Mouse (Mus musculus) ovary, postnatal 14 days (tissue): ENCODE measurements around the gene Haus3.

ENCODE experiments used
- DNase-seq: peaks from one replicate; pipeline ENCODE4 v3.0.0; 2022; ENCODE audit warnings: low spot score

Gene Haus3

DNA sequence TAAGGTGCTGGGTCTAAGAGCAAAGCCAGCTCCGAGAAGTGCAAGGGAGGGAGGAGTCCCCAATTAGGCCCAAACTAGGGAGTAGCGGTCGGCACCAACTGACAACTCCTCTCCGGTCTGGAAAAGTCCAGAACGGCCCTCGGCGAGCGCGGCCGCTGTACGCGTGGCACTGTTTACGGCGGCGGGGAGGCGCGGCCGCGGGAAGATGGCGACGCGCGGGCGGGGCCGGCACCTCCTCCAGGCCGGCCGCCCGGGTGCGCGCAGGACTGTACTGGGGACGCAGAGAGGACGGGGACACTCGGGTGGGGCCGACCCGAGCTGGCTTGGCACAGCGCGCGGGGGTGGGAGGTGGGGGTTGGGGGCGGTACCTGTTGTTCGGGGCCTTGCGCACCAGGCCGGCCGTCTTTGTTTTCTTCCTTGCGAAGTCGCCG, 17.6 kb upstream of the Haus3 start:
- no peak for DNase-seq

DNA sequence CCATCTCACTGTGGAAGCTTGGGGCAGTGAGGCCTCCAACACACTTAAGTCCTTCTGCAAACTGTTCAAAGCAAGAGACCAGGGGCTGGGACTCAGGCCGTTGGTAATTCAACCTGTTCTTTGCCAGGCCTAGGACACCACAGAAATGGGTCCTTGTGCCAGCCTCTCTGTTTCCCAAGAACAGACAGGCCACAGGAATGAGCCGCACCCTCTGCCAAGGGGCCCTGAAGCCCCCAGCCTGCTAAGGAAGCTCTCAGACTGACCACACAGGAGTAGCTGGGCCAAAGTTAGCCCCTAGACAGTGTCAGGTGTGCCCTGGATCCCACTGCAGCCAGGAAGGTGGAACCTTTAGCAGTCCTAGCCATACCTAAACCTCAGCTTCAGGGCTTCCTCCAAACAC, 17.1 kb upstream of the Haus3 start:
- no peak for DNase-seq

DNA sequence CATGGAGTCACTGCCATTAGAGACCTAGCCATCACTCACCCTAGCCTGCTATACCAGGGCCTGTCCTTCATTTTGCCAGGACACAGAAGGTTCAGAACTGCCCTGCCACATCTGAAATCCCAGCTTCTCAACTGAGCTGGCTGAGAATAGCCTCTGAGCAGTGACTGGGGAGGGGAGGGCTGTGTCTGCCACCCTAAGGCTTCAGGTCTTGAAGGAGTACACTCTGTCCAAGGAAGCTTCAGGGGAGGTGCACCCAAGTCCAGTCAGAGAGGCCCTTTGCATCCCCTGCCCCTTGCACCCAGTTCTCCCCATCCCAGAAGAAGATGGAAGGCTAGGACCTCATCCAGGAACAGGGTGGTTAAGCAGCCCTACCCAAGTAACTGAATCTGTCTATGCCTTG, 16.5 kb upstream of the Haus3 start:
- DNase-seq: no peak

DNA sequence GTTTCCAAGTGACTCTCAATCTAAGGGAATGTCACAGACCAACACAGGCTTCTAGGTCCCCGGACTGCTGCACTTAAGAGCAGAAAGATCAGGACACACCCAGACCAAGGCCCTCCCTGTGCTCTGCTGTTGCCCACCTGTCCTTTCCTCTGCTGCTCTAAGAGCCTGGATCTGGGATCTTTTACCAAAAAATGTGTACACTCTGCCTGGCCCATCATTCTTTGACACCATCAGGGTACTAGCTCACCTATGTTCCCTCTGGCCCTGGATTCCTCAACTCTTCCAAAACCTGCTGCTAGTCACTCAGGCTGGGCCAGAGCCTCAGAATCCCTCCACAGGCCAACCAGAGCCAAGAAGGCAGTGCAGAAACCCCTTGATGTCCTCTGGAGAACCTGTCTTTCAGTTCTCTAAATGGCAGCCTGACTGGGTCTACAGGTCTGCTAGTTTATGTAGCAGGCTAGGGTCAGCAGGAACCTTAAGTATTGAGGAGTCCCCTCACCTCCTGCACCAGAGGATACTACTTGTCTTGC, 15.8 kb upstream of the Haus3 start:
- DNase-seq: no peak

DNA sequence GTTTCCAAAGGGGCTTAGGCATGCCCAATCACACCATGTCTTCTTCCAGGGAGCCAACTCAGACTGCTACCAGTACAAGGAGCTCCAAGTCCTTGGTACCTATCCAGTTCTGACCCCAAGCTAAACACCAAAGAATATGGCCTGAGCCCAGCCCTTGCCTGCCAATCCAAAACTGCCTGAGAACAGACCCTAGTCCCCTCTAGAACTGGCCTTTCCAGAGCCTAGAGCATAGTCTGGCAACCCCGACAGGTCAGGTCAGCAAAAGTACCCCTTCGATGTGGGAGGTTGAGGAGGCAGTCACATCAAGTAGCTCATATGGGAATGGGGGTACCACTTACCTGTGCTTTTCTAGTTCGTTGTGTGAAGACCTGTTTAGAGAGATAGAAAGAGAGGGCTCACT, 14.6 kb upstream of the Haus3 start:
- DNase-seq: no peak

DNA sequence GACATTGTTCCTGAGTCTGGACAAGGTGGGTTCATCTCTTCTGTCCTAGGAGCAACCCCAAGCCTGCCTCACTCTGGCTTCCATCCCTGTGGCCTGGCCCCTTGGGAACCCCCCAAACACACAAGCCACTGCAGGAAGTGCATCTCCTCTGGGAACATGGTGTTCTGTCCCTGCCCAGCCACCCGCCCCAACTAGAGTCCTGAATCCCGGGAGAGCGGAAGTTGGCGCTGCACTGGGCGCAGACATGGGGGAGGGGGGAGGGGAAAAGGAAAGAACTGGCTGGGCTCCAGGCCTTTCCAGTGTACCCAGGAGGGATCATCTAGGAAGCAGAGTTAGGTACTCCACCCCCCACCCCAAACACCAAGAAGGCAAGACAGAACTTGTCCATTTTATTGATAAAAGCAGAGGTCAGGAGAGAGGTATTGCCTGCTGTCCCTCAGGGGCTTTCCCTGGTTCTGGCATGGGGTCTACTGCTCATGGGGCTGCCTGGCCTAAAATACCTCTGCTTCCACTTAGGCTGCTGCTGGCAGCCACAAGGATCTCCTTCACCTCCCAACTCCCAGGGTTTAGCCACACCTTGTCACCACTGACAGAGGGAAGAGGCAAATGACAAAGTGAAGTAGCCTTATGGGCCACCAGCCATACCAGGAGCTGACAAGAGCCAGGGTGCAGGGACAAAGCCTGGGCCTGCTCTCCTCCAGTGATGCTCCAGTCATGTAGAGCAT, 14.0 kb upstream of the Haus3 start:
- no peak for DNase-seq

DNA sequence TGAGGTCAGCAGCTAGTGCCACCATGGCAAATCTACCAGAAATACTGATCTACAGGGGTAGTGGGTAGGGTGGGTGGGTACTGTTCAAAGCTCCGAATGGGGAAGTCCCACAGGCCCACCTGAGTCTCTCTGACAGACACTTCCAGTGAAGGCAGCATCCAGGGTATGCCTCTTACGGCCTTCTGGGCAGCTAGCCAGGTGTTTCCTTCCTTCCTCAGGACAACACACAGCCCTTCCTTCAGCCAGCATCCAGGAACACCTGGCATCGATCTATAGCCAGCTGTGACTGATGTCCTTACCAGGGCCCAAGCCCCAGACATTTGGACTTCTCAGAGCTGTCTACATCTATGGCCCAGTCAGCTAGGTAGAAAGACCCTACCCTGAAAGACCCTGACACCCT, 13.2 kb upstream of the Haus3 start:
- no peak for DNase-seq

DNA sequence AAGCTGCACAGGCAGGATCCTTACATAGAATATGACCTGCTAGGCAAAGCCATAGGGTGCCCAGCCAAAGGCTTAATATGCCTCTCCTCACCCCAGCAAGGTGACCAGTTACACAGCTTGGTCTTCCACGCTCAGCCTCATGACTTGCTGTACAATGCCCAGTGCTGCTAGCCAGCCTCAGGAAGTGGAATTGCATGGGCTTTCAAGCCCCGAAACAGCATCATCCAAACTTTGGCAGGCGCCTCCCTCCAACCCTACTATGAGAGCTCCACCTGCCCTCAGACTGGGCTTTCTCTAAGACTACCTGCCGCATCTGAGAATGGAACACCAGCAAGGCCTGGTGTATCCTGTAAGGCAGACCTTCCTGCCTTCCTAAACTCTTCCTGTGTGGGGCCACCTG, 8.5 kb upstream of the Haus3 start:
- DNase-seq: no peak

DNA sequence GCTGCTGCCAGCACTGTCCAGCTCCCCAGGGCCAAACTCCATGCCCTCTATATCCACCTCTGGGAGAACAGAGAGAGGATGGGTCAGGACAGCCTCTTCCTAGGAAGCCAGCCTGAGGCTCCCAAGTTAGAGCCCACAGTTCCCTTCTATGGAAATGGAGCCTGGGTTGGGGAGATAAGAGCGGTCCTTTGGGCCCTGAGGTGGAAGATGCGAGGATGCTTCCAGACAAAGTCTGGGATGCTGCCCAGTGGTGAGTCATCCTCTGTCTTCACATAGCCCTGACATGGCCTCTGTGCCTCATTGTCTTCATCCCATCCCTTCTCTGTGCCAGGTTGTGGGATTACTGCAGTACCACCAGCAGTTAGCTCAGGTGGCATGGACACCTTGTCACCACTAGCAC, 7.8 kb upstream of the Haus3 start:
- DNase-seq: no peak

DNA sequence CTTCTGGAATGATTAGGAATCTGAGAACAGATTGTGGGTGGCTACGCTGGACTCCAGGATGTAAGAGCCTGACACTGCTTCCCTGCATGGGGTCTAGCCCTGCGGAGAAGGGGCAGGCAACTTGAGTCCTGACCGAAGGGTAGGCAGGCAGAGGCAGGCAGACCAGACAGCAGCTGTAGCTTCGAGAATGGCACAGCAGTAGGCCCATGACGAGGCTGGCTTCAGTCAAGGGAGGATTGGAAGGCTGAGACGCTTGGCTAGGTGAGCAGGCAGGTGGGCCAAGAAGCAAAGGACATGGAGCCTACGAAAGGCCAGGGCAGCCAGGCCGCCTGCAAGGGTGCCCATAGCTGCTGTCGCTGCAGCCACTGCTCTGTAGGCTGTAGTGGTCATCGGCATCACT, 7.4 kb upstream of the Haus3 start:
- no peak for DNase-seq

DNA sequence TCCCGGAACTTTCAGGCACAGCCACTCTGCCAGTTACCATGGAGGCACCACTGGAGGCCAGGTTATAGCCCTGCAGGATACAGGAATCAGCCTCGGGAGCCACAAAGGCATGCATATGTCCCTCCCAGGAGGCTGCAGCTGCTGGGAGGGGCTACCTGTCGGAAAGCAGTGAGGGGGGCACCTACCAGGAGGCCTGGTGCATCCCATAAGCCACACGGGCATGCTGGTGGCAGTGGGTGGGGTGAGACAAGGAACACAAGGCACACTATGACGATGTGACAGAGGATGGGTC, 6.0 kb upstream of the Haus3 start:
- DNase-seq: no peak

DNA sequence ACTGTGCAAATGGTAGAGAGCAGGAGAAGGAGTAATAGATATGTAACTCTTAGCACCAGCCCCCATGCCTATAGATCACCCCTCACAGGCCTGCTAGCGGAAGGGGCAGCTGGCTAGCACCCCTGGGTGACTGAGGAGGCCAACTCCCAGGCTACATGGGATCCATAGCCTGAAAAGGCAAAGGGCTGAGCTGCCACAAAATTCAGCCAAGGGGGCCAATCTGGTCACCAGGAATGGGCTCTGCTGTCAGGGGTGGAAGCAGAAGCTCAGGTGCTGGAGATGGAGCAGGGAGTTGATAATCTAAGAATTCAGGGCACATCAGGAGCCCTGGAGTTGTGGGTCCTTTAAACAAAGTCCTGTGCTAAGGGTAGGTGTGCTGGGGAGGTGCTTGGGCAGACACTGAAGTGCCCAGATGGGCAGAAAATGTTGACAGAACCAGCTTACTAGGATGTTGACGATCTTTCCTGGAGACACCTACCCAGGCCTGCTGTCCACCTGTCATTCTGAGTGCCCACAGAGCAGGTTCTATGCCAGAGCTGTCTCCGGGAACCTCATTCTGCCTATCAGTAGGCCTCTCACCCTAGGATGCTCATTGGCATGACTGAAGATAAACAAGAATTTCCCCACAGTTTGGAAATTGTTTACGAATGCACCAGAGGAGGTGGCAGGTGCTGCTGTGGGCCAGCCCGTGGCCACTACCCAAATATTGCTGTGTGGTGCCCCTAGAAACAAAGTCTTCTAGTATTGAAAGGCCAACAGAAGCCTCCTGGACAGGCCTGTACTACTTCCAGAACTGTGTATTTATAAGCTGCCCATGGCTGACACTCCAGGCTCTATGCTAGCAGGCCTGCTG, 5.4 kb upstream of the Haus3 start:
- DNase-seq: no peak

DNA sequence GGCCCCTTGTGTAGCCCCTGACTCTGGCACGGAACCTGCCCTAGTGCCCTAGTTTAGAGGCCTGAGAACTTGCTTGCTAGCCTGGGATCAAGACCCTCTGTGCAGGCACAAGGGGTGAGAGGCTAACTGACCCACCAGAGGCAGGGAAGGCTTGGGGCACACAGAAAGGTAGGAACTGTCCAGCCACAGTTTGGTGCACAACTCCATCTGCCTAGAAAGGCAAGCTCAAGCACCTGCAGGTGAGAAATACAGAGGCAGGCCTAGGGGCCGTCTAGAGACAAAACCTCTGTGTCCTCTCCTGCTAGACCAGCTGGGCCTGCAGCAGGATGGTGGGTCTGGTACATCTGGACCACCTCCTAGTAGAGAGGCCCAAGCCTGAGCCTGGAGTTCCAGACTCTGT, 4.7 kb upstream of the Haus3 start:
- DNase-seq: no peak

DNA sequence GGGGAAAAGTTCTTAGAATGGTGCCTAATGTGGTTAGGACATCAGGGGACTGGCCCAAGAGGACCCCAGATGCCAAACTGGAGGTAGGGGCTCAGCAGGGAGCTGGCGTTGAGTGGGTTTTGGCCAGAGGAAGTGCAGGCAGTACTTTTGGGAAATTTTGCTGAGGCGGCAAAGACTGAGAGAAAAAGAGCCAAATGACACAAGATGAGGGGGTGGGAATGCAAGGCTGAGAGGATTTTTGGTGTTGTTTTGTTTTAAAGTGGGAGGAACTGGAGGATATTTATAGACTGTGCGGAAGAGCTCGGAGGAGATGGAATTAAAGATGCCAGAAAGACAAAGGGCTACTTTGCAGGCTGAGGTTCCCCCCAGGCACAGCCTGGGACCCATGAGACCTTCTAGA, 1.4 kb upstream of the Haus3 start:
- no peak for DNase-seq

DNA sequence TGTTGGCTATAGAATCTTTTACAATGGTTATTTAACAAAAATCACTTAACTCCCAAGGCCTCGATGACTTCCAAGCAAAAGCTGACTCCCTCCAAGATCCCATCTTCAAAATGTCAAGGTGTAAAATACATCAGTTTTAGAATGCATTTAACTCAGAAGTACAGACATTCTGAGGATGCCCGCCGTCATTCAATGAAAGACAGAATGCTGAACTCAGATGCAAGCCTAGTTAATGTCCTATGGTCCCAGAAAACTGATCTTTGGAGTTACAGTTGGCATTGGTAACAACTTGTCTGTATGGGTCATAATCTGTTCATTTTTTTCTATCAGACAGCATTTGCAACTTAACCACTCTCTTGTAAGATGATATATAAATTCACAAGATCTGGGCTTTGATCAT, 627 bp upstream of the Haus3 start:
- DNase-seq: no peak

DNA sequence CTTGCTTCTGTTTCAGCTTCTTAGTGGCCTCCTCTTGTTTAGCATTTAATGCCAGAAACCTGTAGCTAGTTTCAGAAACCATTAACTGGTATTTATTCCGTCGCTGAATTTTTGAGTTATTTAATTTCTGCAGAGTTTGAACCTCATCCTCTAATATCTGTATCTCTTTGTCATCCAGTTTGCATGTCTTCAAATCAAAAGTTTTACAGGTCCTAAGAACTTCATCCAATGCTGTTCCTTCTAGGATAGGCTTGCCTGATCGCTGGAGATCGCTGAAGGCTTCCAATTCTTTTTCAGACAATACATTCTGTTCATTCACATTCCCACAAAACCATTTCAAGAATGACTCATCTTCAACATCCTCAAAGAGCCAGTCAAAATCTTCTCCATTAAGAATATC, 1.5 kb downstream of the Haus3 start:
- no peak for DNase-seq

DNA sequence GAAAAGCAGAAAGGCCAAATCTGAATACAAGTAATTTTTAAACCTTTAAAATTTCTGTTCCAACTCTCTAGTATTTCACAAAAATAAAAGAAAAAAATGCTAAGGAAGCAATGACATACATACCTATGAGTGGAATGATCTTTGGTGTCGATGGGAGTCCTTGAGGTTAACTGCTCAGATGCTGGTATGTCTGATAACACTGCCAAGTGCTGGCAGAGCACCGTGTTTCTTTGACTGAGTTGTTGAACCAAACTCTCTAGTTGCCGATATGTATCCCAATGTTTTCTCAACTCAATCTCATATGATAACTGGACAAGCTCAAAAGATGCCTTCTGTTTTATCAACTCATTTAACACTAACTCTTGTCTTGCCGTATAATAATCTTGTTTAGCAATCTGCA, 3.5 kb downstream of the Haus3 start:
- DNase-seq: no peak

DNA sequence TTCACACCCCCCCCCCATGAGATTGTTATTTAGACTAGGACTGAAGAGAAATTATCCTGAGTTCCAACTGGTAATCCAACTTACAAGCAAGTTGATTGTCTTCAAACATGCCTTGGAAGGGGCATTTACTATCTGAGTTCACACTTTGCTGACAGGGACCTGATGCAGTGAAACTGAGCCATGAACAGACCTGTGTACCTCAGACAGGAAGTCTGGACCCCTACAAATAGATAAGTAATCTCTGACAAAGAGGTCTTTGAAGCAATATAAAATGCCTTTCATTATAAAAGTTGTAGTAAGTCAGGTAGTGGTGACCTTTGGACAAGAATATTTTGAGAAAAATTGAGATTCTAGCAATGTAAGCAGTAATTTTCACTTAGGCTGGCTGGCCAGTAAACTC, 20.9 kb downstream of the Haus3 start:
- DNase-seq: no peak

DNA sequence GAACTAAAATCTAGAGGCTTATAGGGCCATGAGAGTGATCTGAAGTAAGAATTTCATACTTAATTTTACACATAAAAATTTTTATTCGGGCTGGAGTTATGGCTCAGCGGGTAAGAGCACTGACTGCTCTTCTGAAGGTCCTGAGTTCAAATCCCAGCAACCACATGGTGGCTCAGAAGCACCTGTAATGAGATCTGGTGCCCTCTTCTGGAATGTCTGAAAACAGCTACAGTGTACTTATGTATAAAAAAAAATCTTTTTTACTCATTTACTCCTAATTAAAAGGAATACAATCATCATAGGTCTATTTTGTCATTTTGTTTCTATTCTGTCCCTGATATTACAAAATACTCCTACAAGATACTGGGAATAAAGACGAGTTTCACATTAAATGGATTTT, 21.8 kb downstream of the Haus3 start:
- no peak for DNase-seq

DNA sequence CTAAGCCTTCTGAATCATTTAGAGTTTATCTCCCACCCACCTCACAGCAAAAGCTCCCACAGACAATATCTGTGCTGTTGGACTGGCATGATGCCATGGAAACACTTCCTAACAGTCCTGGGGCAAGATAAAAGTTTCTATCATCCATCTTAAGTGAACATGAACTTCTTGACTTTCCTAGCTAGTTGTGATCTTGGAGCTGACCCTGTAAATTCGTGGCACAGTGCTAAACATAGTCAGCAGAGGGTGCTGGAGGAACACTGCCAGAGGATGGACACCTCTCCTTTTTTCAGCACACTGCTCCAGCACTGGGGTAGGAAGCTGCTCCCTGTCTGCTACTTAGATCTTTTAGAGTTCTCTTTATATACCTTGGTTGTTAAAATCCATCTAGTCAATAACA, 29.6 kb downstream of the Haus3 start:
- DNase-seq: peak; percentile 19

DNA sequence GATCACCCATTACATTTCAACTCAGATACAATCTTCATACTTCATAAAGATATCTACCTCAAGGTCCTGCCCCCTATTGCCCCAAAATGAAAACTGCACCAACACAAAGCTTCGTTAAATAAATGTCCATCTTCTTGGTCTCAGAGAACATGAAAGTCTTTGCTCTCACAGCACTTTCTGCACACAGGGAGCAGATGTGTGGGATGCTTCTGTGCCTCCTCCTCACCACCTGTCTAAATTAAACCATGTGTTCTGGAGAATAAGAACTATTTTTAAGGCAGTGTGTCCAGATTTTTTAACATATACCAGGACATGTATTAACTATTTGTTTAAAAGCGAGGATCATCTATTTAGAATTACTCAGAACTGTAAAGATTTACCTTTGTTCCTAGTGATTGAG, 36.6 kb downstream of the Haus3 start:
- DNase-seq: no peak

DNA sequence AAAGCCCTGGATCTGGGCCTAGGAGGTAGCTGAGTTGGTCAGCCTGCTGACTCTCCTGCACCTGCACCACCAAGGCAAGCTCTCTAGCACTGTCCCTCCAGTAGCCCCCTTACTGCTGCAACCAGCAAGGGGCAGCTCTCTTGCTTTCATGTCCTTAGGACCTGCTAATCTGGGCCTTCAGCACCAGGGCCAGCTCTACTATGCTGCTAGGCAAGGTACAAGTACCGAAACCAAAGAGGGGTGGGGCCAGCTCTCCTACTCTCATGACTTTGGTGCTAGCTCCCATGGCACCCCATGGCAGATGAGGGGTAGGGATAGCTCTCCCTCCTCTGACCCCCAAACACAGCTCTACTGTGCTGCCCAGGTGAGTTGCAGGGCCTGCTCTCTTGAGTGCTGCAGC, 45.2 kb downstream of the Haus3 start:
- DNase-seq: no peak

DNA sequence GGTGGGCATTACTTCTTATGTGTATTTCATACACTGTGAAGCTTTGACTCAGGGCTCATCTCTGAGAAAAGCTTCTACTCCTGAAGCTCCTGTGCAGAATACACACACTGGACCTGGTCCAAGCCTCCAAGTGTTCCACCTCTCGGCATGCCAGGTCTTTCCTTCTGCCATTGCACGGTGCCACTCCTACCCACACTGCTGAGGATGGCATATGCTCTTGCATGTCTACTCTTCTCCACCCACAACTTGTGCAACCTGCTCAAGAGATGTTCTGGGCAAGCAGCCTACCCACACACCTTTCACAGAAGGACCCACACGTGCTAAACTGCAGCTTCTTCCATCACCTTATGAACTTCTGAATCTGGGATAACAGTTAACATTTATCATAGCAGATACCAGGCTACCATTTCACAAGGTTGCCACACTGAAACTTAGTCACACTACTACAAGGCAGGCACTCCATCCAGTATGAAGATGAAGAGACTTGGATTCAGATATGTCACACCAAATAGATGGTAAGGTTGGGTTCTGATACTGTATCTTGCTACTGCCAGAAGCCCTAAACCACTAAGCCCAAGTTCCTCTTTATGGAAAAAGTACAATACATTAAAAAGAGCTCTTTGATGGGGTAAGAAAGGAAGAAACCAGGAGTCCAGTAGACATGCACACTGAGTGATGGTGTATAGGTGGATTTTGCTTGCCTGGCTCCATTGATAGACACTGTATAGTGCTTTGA, 50.0 kb downstream of the Haus3 start:
- no peak for DNase-seq
